Mouse (Mus musculus): ENCODE measurements at regions not wholly inside any gene's neighbourhood (a gene's known extent, or its start where the extent isn't known, plus 50 kb on each side); places are given as distances from the start of the nearest gene placed in this dataset.

DNA sequence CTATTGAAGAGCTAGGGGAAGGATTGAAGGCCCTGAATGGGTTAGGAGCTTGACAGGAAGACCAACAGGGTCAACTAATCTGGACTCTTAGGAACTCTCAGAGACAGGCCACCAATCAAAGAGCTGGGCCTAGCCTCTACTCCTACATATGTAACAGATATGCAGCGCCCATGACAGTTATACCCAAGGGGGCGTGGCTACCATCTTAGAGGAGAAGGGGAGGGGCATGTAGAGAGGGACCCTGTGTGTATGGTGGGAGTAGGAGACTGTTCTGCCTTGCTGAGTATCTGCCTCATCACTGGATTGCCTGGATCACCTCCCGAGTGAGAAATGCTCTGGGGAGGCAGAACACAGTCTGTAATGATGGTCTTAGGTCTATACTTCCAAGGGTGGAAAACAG lies 1701.5 kb upstream of the Pcdh20 start:
- no peak overlapping the region for H3K9ac ChIP-seq
- no peak for ATAC-seq (ENCODE audit: low read depth)
- no peaks in the 10 kb centered on the region for H3K4me1 ChIP-seq (replicated peaks)
- no peaks in the 10 kb centered on the region for H3K36me3 ChIP-seq
- H3K27ac ChIP-seq (replicated peaks) = no peak overlapping the region
- H3K9me3 ChIP-seq = no peaks in the 10 kb centered on the region
- WGBS = 80% methylated on average over 3 of the region's 3 CpGs
- H3K4me2 ChIP-seq = no peak overlapping the region
- H3K4me3 ChIP-seq = no peak overlapping the region
- H3K27me3 ChIP-seq = no peaks in the 10 kb centered on the region
